ENCODE assay signal across 15 mouse cellular contexts in genomic region chr5:64905516-64906271, GRCm38 (mm10). TPM values are rescaled to one million over a fixed set of nuclear protein-coding genes. Genes with fewer than 3 reads are reported as not detected.
DNase-seq lines count a peak whose midpoint lies in the region; ATAC-seq and TF ChIP-seq lines count a peak whose summit lies in the region.
"Had no signal": no experiment of that assay in that cellular context is flagged by ENCODE, and none has a peak within 500 bp of the region (broad histone marks: within the 10 kb centered on the region; RNA-seq: fewer than 3 reads in every experiment).

No protein-coding gene starts in this region.

- no peaks in the 10 kb centered on the region for H3K9me3 ChIP-seq in intestine, embryonic 14.5 days (ENCODE audit: control insufficient read depth, low read length)
- H3K9me3 ChIP-seq in intestine, embryonic 15.5 days, result no peaks in the 10 kb centered on the region
- no peaks in the 10 kb centered on the region for H3K9me3 ChIP-seq in forebrain, embryonic 16.5 days (ENCODE audit: control insufficient read depth, low read length)
- H3K9me3 ChIP-seq: lung, embryonic 15.5 days; midbrain, embryonic 13.5 days; neural tube, embryonic 12.5 days had no signal

- ATAC-seq in intestine, embryonic 14.5 days (replicated peaks; ENCODE audit: low FRiP score, low TSS enrichment, low read depth), result no peak
- no peak for ATAC-seq in intestine, embryonic 15.5 days
- ATAC-seq in forebrain, embryonic 16.5 days, result no peak
- ATAC-seq: midbrain, embryonic 13.5 days had no signal

- no peaks in the 10 kb centered on the region for H3K27me3 ChIP-seq in intestine, embryonic 14.5 days (replicated peaks; ENCODE audit: control insufficient read depth, insufficient read depth, low read length)
- H3K27me3 ChIP-seq in intestine, embryonic 15.5 days (replicated peaks), result no peaks in the 10 kb centered on the region
- no peaks in the 10 kb centered on the region for H3K27me3 ChIP-seq in small intestine, adult 2 months (ENCODE audit: control insufficient read depth, insufficient read depth, low read length)
- no peaks in the 10 kb centered on the region for H3K27me3 ChIP-seq in forebrain, embryonic 16.5 days (replicated peaks; ENCODE audit: control insufficient read depth, insufficient read depth, low read length)
- H3K27me3 ChIP-seq: lung, embryonic 15.5 days; midbrain, embryonic 13.5 days; neural tube, embryonic 12.5 days had no signal

- H3K36me3 ChIP-seq in intestine, embryonic 14.5 days (ENCODE audit: control insufficient read depth, insufficient read depth, low read length), result no peaks in the 10 kb centered on the region
- H3K36me3 ChIP-seq in intestine, embryonic 15.5 days, result no peaks in the 10 kb centered on the region
- H3K36me3 ChIP-seq in small intestine, adult 2 months (ENCODE audit: control insufficient read depth, insufficient read depth, low read length), result no peaks in the 10 kb centered on the region
- H3K36me3 ChIP-seq in forebrain, embryonic 16.5 days (ENCODE audit: control insufficient read depth, insufficient read depth), result no peaks in the 10 kb centered on the region
- H3K36me3 ChIP-seq: lung, embryonic 15.5 days; midbrain, embryonic 13.5 days; neural tube, embryonic 12.5 days had no signal

- no peak overlapping the region for H3K9ac ChIP-seq in intestine, embryonic 14.5 days (ENCODE audit: low read length)
- H3K9ac ChIP-seq in intestine, embryonic 15.5 days, result no peak overlapping the region
- no peak overlapping the region for H3K9ac ChIP-seq in forebrain, embryonic 16.5 days (replicated peaks; ENCODE audit: low read depth, low read length)
- H3K9ac ChIP-seq: lung, embryonic 15.5 days; midbrain, embryonic 13.5 days; neural tube, embryonic 12.5 days had no signal

- 71% methylated on average over 14 of the region's 14 CpGs for WGBS in intestine, embryonic 14.5 days
- WGBS in intestine, embryonic 15.5 days, result 63% methylated on average over 13 of the region's 14 CpGs
- 78% methylated on average over 14 of the region's 14 CpGs for WGBS in small intestine, adult 2 months
- 63% methylated on average over 12 of the region's 14 CpGs for WGBS in forebrain, embryonic 16.5 days

- no peaks in the 10 kb centered on the region for H3K4me1 ChIP-seq in intestine, embryonic 14.5 days (replicated peaks; ENCODE audit: control insufficient read depth, insufficient read depth, low read length)
- no peaks in the 10 kb centered on the region for H3K4me1 ChIP-seq in intestine, embryonic 15.5 days (replicated peaks)
- H3K4me1 ChIP-seq in small intestine, adult 2 months (ENCODE audit: control insufficient read depth, insufficient read depth, insufficient read length, low read length), result 0 out of 2 replicates have a peak, but pooled peaks cover 2% of the 10 kb centered on the region
- no peaks in the 10 kb centered on the region for H3K4me1 ChIP-seq in forebrain, embryonic 16.5 days (replicated peaks; ENCODE audit: control insufficient read depth, insufficient read depth, low read length)
- H3K4me1 ChIP-seq: lung, embryonic 15.5 days; midbrain, embryonic 13.5 days; neural tube, embryonic 12.5 days had no signal

- H3K4me3 ChIP-seq in gastrocnemius, adult 2 months, result peak overlapping the region; percentile 56
- H3K4me3 ChIP-seq in intestine, embryonic 14.5 days (ENCODE audit: low read depth, low read length), result no peak overlapping the region
- no peak overlapping the region for H3K4me3 ChIP-seq in intestine, embryonic 15.5 days (replicated peaks)
- H3K4me3 ChIP-seq in small intestine, adult 2 months (ENCODE audit: low read depth, low read length), result peak overlapping the region; percentile 16; the same call in 1 of the 2 replicates
- no peak overlapping the region for H3K4me3 ChIP-seq in forebrain, embryonic 16.5 days (replicated peaks; ENCODE audit: low read length)
- H3K4me3 ChIP-seq: lung, embryonic 15.5 days; midbrain, embryonic 13.5 days; neural tube, embryonic 12.5 days had no signal

- TF ChIP-seq CTCF in gastrocnemius, adult 2 months (IDR thresholded peaks at IDR 0.05), result no peak
- TF ChIP-seq CTCF in small intestine, adult 2 months (IDR thresholded peaks at IDR 0.05; ENCODE audit: extremely low read depth, insufficient read length, insufficient replicate concordance, low read depth, low read length), result no peak

- TF ChIP-seq POLR2A in small intestine, adult 2 months (IDR thresholded peaks at IDR 0.05; ENCODE audit: low read depth, low read length), result no peak

- H3K4me2 ChIP-seq in intestine, embryonic 14.5 days (ENCODE audit: low read length), result no peak overlapping the region
- H3K4me2 ChIP-seq in intestine, embryonic 15.5 days (replicated peaks), result no peak overlapping the region
- H3K4me2 ChIP-seq in forebrain, embryonic 16.5 days (ENCODE audit: low read length), result no peak overlapping the region
- H3K4me2 ChIP-seq: lung, embryonic 15.5 days; midbrain, embryonic 13.5 days; neural tube, embryonic 12.5 days had no signal

- H3K27ac ChIP-seq in gastrocnemius, adult 2 months, result no peak overlapping the region
- H3K27ac ChIP-seq in intestine, embryonic 14.5 days (ENCODE audit: low read depth), result no peak overlapping the region
- no peak overlapping the region for H3K27ac ChIP-seq in intestine, embryonic 15.5 days
- no peak overlapping the region for H3K27ac ChIP-seq in small intestine, adult 2 months (ENCODE audit: insufficient read depth, low read depth, low read length)
- H3K27ac ChIP-seq in forebrain, embryonic 16.5 days (ENCODE audit: low read length), result no peak overlapping the region
- H3K27ac ChIP-seq: lung, embryonic 15.5 days; midbrain, embryonic 13.5 days; neural tube, embryonic 12.5 days had no signal

- intact Hi-C loops in gastrocnemius, adult 2 months (cut with DNase I), result no loop called here

- DNase-seq in gastrocnemius, adult 2 months, result no peak
- DNase-seq in gastrocnemius, adult 18-20 months (ENCODE audit: low spot score), result no peak
- DNase-seq in intestine, embryonic 14.5 days (ENCODE audit: low spot score), result peak; percentile 15
- peak; percentile 87 for DNase-seq in CD4-positive helper T cell, adult 2 months (ENCODE audit: low read depth, low spot score)
- no peak for DNase-seq in c-Kit-positive CD71-positive TER-119-positive erythroid progenitor cells, embryonic 14.5 days (ENCODE audit: low spot score)
- DNase-seq: adrenal gland, adult 8-10 months; cerebellum, adult 11 months; kidney, adult 2 months; layer of hippocampus, postnatal 36 days had no signal

RNA-seq across cellular contexts. Expression of gene Tlr1, which starts 27.7 kb away (rescaled TPM):
- under 1 TPM; 0.08 to 0.10 TPM for total RNA-seq in gastrocnemius, adult 2 months (2021)
- total RNA-seq in gastrocnemius, adult 18-20 months (2021), result under 1 TPM in 1 of 2 experiments, not detected in 1; 0.28 TPM
- 1.0 and 1.2 TPM in 2 replicates for polyA plus RNA-seq in intestine, embryonic 14.5 days (2014; fragmentation: Nextera tagmentation; extraction: Ambion mirVana)
- polyA plus RNA-seq in intestine, embryonic 15.5 days (2015; fragmentation: Nextera tagmentation; extraction: Ambion mirVana), result 1.0 and 1.3 TPM in 2 replicates
- polyA plus RNA-seq in small intestine, adult 2 months (2012; rRNA removed), result 1.4 and 1.5 TPM in 2 replicates
- polyA plus RNA-seq in forebrain, embryonic 16.5 days (2015; fragmentation: Nextera tagmentation; extraction: Ambion mirVana), result 0.22 and 0.47 TPM in 2 replicates

RNA-seq across cellular contexts. Expression of gene Tlr6, which starts 54.2 kb away (rescaled TPM):
- total RNA-seq in gastrocnemius, adult 2 months (2021), result under 1 TPM; 0.28 to 0.36 TPM
- under 1 TPM; 0.50 to 0.66 TPM for total RNA-seq in gastrocnemius, adult 18-20 months (2021)
- polyA plus RNA-seq in intestine, embryonic 14.5 days (2014; fragmentation: Nextera tagmentation; extraction: Ambion mirVana), result 0.64 and 0.78 TPM in 2 replicates
- polyA plus RNA-seq in intestine, embryonic 15.5 days (2015; fragmentation: Nextera tagmentation; extraction: Ambion mirVana), result 0.42 and 0.59 TPM in 2 replicates
- polyA plus RNA-seq in small intestine, adult 2 months (2012; rRNA removed), result 0.28 and 0.37 TPM in 2 replicates
- 0.22 and 0.41 TPM in 2 replicates for polyA plus RNA-seq in forebrain, embryonic 16.5 days (2015; fragmentation: Nextera tagmentation; extraction: Ambion mirVana)

Comparison
In these comparisons a context has a peak if more than half of its experiments do, and no peak if none do; other contexts are left out.
1. DNase-seq: peak in intestine, embryonic 14.5 days (single experiment) and CD4-positive helper T cell, adult 2 months (single experiment); none in gastrocnemius, adult 2 months (single experiment), gastrocnemius, adult 18-20 months (single experiment) and c-Kit-positive CD71-positive TER-119-positive erythroid progenitor cells, embryonic 14.5 days (single experiment).
2. H3K4me3 ChIP-seq: peak in gastrocnemius, adult 2 months (single experiment) and small intestine, adult 2 months (single experiment); none in intestine, embryonic 14.5 days (single experiment), intestine, embryonic 15.5 days (single experiment) and forebrain, embryonic 16.5 days (single experiment).